Mouse (Mus musculus) embryonic facial prominence, embryonic 14.5 days (tissue): ENCODE measurements around the gene Atp6v1f. TPM values are rescaled to one million over a fixed set of nuclear protein-coding genes. Genes with fewer than 3 reads are reported as not detected.
A peak's percentile ranks its signal among the peaks of the same experiment; 100 is the strongest.

Source experiments
- ATAC-seq: fragments of 200-750 bp; cut with Nextera tagmentation; 2 replicates; pipeline ENCODE4 v1.8.0; 2017; ENCODE audit warnings: low read depth, moderate number of reproducible peaks, moderate TSS enrichment
- DNase-seq: peaks from one replicate; pipeline ENCODE4 v3.0.0-alpha.2; 2015; ENCODE audit warnings: low spot score
- H3K27ac ChIP-seq: fragments of 300-500 bp; sonication (generic); replicated peaks from 2 replicates; pipeline ENCODE4 v1.5.1; 2014; ENCODE audit warnings: low read depth, mild to moderate bottlenecking, low read length, moderate library complexity
- H3K27me3 ChIP-seq: fragments of 300-500 bp; sonication (generic); replicated peaks from 2 replicates; pipeline ENCODE4 v1.6.1; 2014; ENCODE audit warnings: low read length; ENCODE audit not compliant: control insufficient read depth, insufficient read depth
- H3K36me3 ChIP-seq: fragments of 300-500 bp; sonication (generic); 2 replicates; pipeline ENCODE4 v1.6.1; 2014; ENCODE audit warnings: low read length, mixed read lengths; ENCODE audit not compliant: control insufficient read depth, insufficient read depth
- H3K4me1 ChIP-seq: fragments of 300-500 bp; sonication (generic); 2 replicates; pipeline ENCODE4 v1.6.1; 2014; ENCODE audit warnings: antibody characterized with exemption, low read length; ENCODE audit not compliant: control insufficient read depth, insufficient read depth
- H3K4me2 ChIP-seq: fragments of 300-500 bp; sonication (generic); 2 replicates; pipeline ENCODE4 v1.6.1; 2014; ENCODE audit warnings: low read depth, mild to moderate bottlenecking, low read length, moderate library complexity, mixed read lengths
- H3K4me3 ChIP-seq: fragments of 300-500 bp; sonication (generic); 2 replicates; pipeline ENCODE4 v1.5.1; 2014; ENCODE audit warnings: low read depth, mild to moderate bottlenecking, low read length
- H3K9ac ChIP-seq: fragments of 300-500 bp; sonication (generic); 2 replicates; pipeline ENCODE4 v1.6.1; 2014; ENCODE audit warnings: low read depth, mild to moderate bottlenecking, low read length, moderate library complexity, mixed read lengths
- H3K9me3 ChIP-seq: fragments of 300-500 bp; sonication (generic); 2 replicates; pipeline ENCODE4 v1.6.1; 2016; ENCODE audit warnings: low read length; ENCODE audit not compliant: control insufficient read depth
- WGBS: fragments of 180-500 bp; shearing (Covaris S2); extraction: QIAGEN DNeasy Blood & Tissue Kit; methylation state at CpG from one replicate; pipeline ENCODE4 v1.1.7; 2014; 5-methylcytosine and 5-hydroxymethylcytosine counted together
- polyA plus RNA-seq: library from polyadenylated mRNA; unstranded; fragments of >200 nt; fragmentation: Nextera tagmentation; extraction: Ambion mirVana; gene quantifications from 2 replicates; pipeline ENCODE4 v1.2.1, GENCODE M21; 2014

The Atp6v1f gene
- polyA plus RNA-seq, 1 experiment from 2014 or later = 215 TPM

DNA sequence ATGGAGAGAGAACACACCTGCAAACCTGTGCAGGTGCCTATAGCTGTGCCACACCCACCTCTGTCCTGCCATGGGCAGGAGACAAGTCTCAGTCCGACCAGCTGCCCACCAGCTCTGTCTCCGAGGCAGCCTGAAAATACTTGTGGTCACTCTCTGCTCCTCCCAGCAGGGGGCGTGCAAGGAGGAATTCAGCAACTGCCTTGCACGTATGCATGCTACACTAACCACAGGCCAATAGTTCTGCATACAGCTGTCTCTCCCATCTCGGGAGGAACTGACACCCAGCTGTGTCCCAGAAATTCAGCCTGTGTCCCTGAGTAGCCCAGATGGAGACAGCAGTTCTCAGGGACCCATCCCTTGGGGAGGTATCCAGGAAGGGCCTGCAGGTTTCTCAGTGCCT is 49.6 kb downstream of the Atp6v1f start:
- 3% methylated on average over 5 of the region's 5 CpGs for WGBS
- Histone ChIP-seq H3K4me3 (no peak overlapping the region), H3K9me3 (no peaks in the 10 kb centered on the region), H3K36me3 (no peaks in the 10 kb centered on the region), H3K27ac (no peak overlapping the region), H3K4me2 (no peak overlapping the region), H3K27me3 (no peaks in the 10 kb centered on the region), H3K9ac (no peak overlapping the region), H3K4me1 (peaks cover 8% of the 10 kb centered on the region; the same call in 1 of the 2 replicates)
- peak; percentile 70 for ATAC-seq
- DNase-seq = peak; percentile 74

Other genes starting within 250 kb of the Atp6v1f start
- 44.1 and 46.5 TPM in 2 replicates for gene Hilpda, start 195.2 kb upstream of the Atp6v1f start, polyA plus RNA-seq
- gene Fam71f2, start 188.1 kb upstream of the Atp6v1f start, polyA plus RNA-seq = 0.61 and 0.81 TPM in 2 replicates
- 0.17 and 0.42 TPM in 2 replicates for gene Fam71f1, start 148.6 kb upstream of the Atp6v1f start, polyA plus RNA-seq
- gene Calu, start 119.6 kb upstream of the Atp6v1f start, polyA plus RNA-seq = 575 and 595 TPM in 2 replicates
- gene Opn1sw, start 79.2 kb upstream of the Atp6v1f start, polyA plus RNA-seq = 0.96 and 1.3 TPM in 2 replicates
- 19.5 and 21.3 TPM in 2 replicates for gene Ccdc136, start 71.4 kb upstream of the Atp6v1f start, polyA plus RNA-seq
- gene Flnc, start 34.5 kb upstream of the Atp6v1f start, polyA plus RNA-seq = 39.2 and 39.7 TPM in 2 replicates
- not detected in 2 replicates for gene Atp6v1fnb, start 3.7 kb downstream of the Atp6v1f start, polyA plus RNA-seq
- 18.5 and 23.7 TPM in 2 replicates for gene Kcp, start 40.2 kb downstream of the Atp6v1f start, polyA plus RNA-seq
- gene Irf5, start 58.9 kb downstream of the Atp6v1f start, polyA plus RNA-seq = 5.2 and 5.9 TPM in 2 replicates
- 78.7 and 92.3 TPM in 2 replicates for gene Tnpo3, start 142.2 kb downstream of the Atp6v1f start, polyA plus RNA-seq
- gene Tspan33, start 226.5 kb downstream of the Atp6v1f start, polyA plus RNA-seq = 3.4 and 5.0 TPM in 2 replicates